Mouse (Mus musculus): Measurements from ENCODE around the gene Henmt1.

The Henmt1 gene

GRCm38 (mm10) chr3:108997284-108997683 is 57.6 kb downstream of the Henmt1 start:
- no peak for DNase-seq (ENCODE audit: low read depth in 2 of 2, low spot score in 2 of 2)

- no peak for DNase-seq (ENCODE audit: low read depth in 2 of 2, low spot score in 2 of 2)
These were observed 58.1 kb downstream of the Henmt1 start for GRCm38 (mm10) chr3:108997762-108998161.

GRCm38 (mm10) chr3:108999173-108999572 is 59.5 kb downstream of the Henmt1 start:
- DNase-seq (ENCODE audit: low read depth in 2 of 2, low spot score in 2 of 2): no peak

- DNase-seq (ENCODE audit: low read depth in 2 of 2, low spot score in 2 of 2): no peak
These were observed 66.1 kb downstream of the Henmt1 start for GRCm38 (mm10) chr3:109005777-109006176.

GRCm38 (mm10) chr3:109008180-109008579 is 68.5 kb downstream of the Henmt1 start:
- no peak for DNase-seq (ENCODE audit: low read depth in 2 of 2, low spot score in 2 of 2)

Measured in CD8-positive naive resting alpha-beta T cell, adult 2 months (primary cell).